Mouse (Mus musculus) forebrain, postnatal 0 days (tissue): Measurements from ENCODE around the gene Hipk4. TPM values are rescaled to one million over a fixed set of nuclear protein-coding genes. Genes with fewer than 3 reads are reported as not detected.
A peak's percentile ranks its signal among the peaks of the same experiment; 100 is the strongest.

Experiments
- ATAC-seq: fragments of 200-750 bp; cut with Nextera tagmentation; 2 replicates; pipeline ENCODE4 v1.8.0; 2017; ENCODE audit warnings: mild to moderate bottlenecking, moderate library complexity
- DNase-seq: peaks from one replicate; pipeline ENCODE4 v3.0.0-alpha.2; 2015
- H3K27ac ChIP-seq: fragments of 300-500 bp; sonication (generic); 2 replicates; pipeline ENCODE4 v1.5.1; 2014; ENCODE audit warnings: low read depth, mild to moderate bottlenecking, antibody characterized with exemption, low read length, moderate library complexity, mixed read lengths
- H3K27me3 ChIP-seq: fragments of 300-500 bp; sonication (generic); 2 replicates; pipeline ENCODE4 v1.6.1; 2014; ENCODE audit warnings: mild to moderate bottlenecking, low read length, mixed read lengths; ENCODE audit not compliant: insufficient read depth
- H3K36me3 ChIP-seq: fragments of 300-500 bp; sonication (generic); 2 replicates; pipeline ENCODE4 v1.6.1; 2014; ENCODE audit warnings: mild to moderate bottlenecking, moderate library complexity; ENCODE audit not compliant: insufficient read depth
- H3K4me1 ChIP-seq: fragments of 300-500 bp; sonication (generic); 2 replicates; pipeline ENCODE4 v1.6.1; 2014; ENCODE audit warnings: antibody characterized with exemption; ENCODE audit not compliant: insufficient read depth
- H3K4me2 ChIP-seq: fragments of 300-500 bp; sonication (generic); 2 replicates; pipeline ENCODE4 v1.6.1; 2014; ENCODE audit warnings: low read depth, mild to moderate bottlenecking, moderate library complexity
- H3K4me3 ChIP-seq: fragments of 300-500 bp; sonication (generic); 2 replicates; pipeline ENCODE4 v1.5.1; 2014; ENCODE audit warnings: low read depth, low read length, mixed read lengths
- H3K9ac ChIP-seq: fragments of 300-500 bp; sonication (generic); 2 replicates; pipeline ENCODE4 v1.6.1; 2014; ENCODE audit warnings: mild to moderate bottlenecking
- H3K9me3 ChIP-seq: fragments of 300-500 bp; sonication (generic); 2 replicates; pipeline ENCODE4 v1.6.1; 2016; ENCODE audit warnings: low read length
- CTCF ChIP-seq: sonication (generic); IDR thresholded peaks from 2 replicates; pipeline ENCODE4 v1.5.1; 2016; ENCODE audit warnings: antibody characterized with exemption, control low read depth, low read depth
- WGBS: fragments of 180-500 bp; shearing (Covaris S2); extraction: QIAGEN DNeasy Blood & Tissue Kit; methylation state at CpG from one replicate; pipeline ENCODE4 v1.1.7; 2014; 5-methylcytosine and 5-hydroxymethylcytosine counted together
- polyA plus RNA-seq: library from polyadenylated mRNA; unstranded; fragments of >200 nt; fragmentation: Nextera tagmentation; extraction: Ambion mirVana; gene quantifications from 2 replicates; pipeline ENCODE4 v1.2.1, GENCODE M21; 2015
- total RNA-seq: library from RNA; depleted of rRNA; stranded (reverse); fragments of >200 nt; gene quantifications from 2 replicates; pipeline ENCODE4 v1.2.3, GENCODE M21; 2014

Gene Hipk4
- total and polyA plus RNA-seq, 2 experiments from 2014 or later, result 0.27 to 0.95 TPM

- Histone ChIP-seq H3K4me2 (no peak overlapping the region), H3K27ac (no peak overlapping the region), H3K27me3 (no peaks in the 10 kb centered on the region), H3K4me1 (no peaks in the 10 kb centered on the region), H3K9ac (no peak overlapping the region), H3K36me3 (peaks cover 6% of the 10 kb centered on the region; the same call in 1 of the 2 replicates), H3K9me3 (no peaks in the 10 kb centered on the region), H3K4me3 (no peak overlapping the region)
- WGBS, result 71% methylated on average over 3 of the region's 3 CpGs
- ATAC-seq, result no peak
- TF ChIP-seq CTCF, result no peak
- no peak for DNase-seq
Observed at GRCm38 (mm10) chr7:27480506-27480905, 42.6 kb upstream of the Hipk4 start.

- ATAC-seq, result no peak
- H3K27me3 ChIP-seq, result no peaks in the 10 kb centered on the region
- H3K4me2 ChIP-seq, result peak overlapping the region; percentile 71
- H3K4me1 ChIP-seq, result no peaks in the 10 kb centered on the region
- no peaks in the 10 kb centered on the region for H3K9me3 ChIP-seq
- DNase-seq, result no peak
- peaks cover 6% of the 10 kb centered on the region; the same call in 1 of the 2 replicates for H3K36me3 ChIP-seq
- H3K9ac ChIP-seq, result peak overlapping the region; percentile 58
- WGBS, result 10% methylated on average over 10 of the region's 11 CpGs
- TF ChIP-seq CTCF, result no peak
- H3K4me3 ChIP-seq, result peak overlapping the region; percentile 40
- H3K27ac ChIP-seq, result peak overlapping the region; percentile 54
Observed at GRCm38 (mm10) chr7:27480927-27481626, 42.0 kb upstream of the Hipk4 start.

GRCm38 (mm10) chr7:27481627-27481969 is 41.5 kb upstream of the Hipk4 start:
- Histone ChIP-seq H3K4me1 (peaks cover 5% of the 10 kb centered on the region; the same call in 1 of the 2 replicates), H3K9me3 (no peaks in the 10 kb centered on the region), H3K36me3 (peaks cover 5% of the 10 kb centered on the region; the same call in 1 of the 2 replicates), H3K27me3 (no peaks in the 10 kb centered on the region), H3K4me2 (peak overlapping the region; percentile 71), H3K27ac (peak overlapping the region; percentile 54), H3K9ac (peak overlapping the region; percentile 58), H3K4me3 (peak overlapping the region; percentile 40)
- under 1% methylated on average over 12 of the region's 12 CpGs for WGBS
- DNase-seq (peak; percentile 68), ATAC-seq (peak; percentile 72)
- no peak for TF ChIP-seq CTCF

- 77% methylated on average over 4 of the region's 4 CpGs for WGBS
Observed at GRCm38 (mm10) chr7:27483860-27484259, 39.2 kb upstream of the Hipk4 start.

DNA sequence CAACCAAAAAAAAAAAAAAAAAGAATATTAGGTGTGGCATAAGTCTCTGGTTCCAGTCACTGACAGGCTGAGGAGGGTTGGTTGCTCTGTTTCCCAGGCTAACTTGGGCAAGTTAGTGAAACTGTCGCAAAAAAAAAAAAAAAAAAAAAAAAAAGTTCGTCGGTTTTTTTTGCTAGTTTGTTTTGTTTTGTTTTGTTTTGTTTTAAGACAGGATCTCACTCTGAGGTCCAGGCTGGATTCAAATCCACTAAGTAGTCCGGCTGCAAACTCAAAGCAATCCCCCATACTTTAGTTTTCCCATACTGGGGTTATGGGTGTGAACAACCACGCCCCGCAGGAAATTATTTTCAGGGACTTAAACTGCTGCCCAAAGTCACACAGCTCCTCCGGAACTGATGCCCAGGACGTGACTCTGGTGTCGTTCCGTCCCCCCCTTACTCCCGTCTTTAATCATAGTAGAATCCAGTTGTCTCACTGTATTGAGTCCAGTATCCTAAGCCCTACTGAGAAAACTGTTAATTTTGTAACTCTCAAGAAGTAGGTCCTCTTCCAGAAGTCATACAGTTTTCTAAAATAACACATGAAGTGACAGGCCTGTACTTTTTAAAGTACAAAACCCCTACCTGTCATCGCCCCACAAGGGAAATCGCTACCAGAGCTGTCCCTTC is 36.8 kb upstream of the Hipk4 start:
- ATAC-seq, result peak; percentile 2
- no peaks in the 10 kb centered on the region for H3K27me3 ChIP-seq
- no peaks in the 10 kb centered on the region for H3K36me3 ChIP-seq
- no peak for TF ChIP-seq CTCF
- peak overlapping the region; percentile 83 for H3K9ac ChIP-seq
- peaks cover 5% of the 10 kb centered on the region; the same call in 1 of the 2 replicates for H3K4me1 ChIP-seq
- 5% methylated on average over 13 of the region's 13 CpGs for WGBS
- peak overlapping the region; percentile 82 for H3K4me3 ChIP-seq
- peak overlapping the region; percentile 57 for H3K4me2 ChIP-seq
- H3K27ac ChIP-seq, result peak overlapping the region; percentile 90; the same call in 1 of the 2 replicates
- no peaks in the 10 kb centered on the region for H3K9me3 ChIP-seq
- DNase-seq, result no peak

More at GRCm38 (mm10) chr7:27483860-27484259, 39.2 kb upstream of the Hipk4 start:
- H3K36me3 ChIP-seq, result no peaks in the 10 kb centered on the region
- peaks cover 5% of the 10 kb centered on the region; the same call in 1 of the 2 replicates for H3K4me1 ChIP-seq
- H3K9ac ChIP-seq, result no peak overlapping the region
- ATAC-seq, result no peak
- no peak overlapping the region for H3K4me2 ChIP-seq
- no peak overlapping the region for H3K4me3 ChIP-seq
- no peaks in the 10 kb centered on the region for H3K27me3 ChIP-seq
- no peak for TF ChIP-seq CTCF
- DNase-seq, result no peak
- H3K27ac ChIP-seq, result no peak overlapping the region
- H3K9me3 ChIP-seq, result no peaks in the 10 kb centered on the region

DNA sequence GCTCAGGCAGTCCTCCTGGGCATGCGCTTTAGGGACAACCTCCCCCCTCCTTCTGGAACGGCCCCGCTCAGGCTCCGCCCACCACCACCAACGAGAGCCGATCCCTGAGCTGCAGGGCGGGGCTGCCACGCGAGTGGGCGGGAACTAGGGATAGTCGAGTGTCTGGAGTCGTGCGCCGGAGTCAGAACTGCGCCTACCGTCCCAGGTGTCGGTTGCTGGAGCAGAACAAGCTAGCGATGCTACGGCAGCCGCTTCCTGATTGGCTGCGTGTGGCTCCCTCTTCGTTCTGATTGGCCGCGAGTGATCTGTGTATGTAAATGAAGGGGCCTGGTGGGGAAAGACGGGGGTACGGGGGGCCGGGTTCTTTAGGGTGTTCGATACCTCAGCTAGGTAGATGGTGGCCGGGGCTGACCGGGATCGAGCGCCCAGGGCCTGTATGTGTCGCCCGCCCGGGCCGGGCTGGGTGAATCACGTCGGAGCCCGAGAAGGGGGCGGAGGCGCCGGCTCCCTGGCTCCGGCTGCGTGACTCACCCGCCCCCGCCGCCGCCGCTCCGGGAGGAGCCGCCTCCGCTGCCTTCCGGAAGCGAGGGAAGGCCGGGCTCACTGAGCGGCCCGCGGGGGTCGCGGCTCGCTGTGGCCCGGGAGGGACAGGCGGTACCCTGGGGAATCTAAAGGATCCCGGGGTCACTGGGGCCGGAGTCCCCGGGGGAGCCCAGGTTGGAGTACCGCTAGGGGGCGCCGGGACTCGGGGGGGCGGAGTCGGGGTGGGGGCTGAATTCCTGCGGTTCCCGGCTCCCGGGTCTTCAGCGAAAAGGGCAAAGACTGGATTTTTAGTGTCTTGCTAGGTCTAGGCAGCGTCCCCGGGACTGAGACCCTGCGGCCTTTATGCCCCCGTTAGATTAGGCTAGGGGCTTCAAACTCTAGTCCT is 36.0 kb upstream of the Hipk4 start, which contains the start of gene Sertad1:
Gene Sertad1 (plus strand): TSS at position 141 of the 928 bp plus-strand sequence.
- peak; percentile 60 for TF ChIP-seq CTCF
- peak within 1 kb of the TSS; percentile 57 for H3K4me2 ChIP-seq
- ATAC-seq (peak; percentile 98), DNase-seq (peak; percentile 100)
- peak within 1 kb of the TSS; percentile 82 for H3K4me3 ChIP-seq
- 2% methylated on average over 66 of the region's 80 CpGs for WGBS
- peak within 1 kb of the TSS; percentile 90 for H3K27ac ChIP-seq
- H3K9ac ChIP-seq, result peak within 1 kb of the TSS; percentile 83
- no peaks in the 10 kb centered on the region for H3K27me3 ChIP-seq
- H3K9me3 ChIP-seq, result no peaks in the 10 kb centered on the region
- H3K36me3 ChIP-seq, result no peaks in the 10 kb centered on the region
- H3K4me1 ChIP-seq, result peaks cover 5% of the 10 kb centered on the region; the same call in 1 of the 2 replicates
